Mouse (Mus musculus): ENCODE results near the gene Col9a1.

Col9a1 gene

GRCm38 (mm10) chr1:24177224-24177851 lies at the start of gene Col9a1:
TSS of gene Col9a1 (plus strand) at chr1:24177610.
- no peak for ATAC-seq (ENCODE audit: insufficient number of reproducible peaks, low FRiP score, low TSS enrichment)

- no peak for ATAC-seq (ENCODE audit: insufficient number of reproducible peaks, low FRiP score, low TSS enrichment)
These were observed 49.5 kb upstream of the Col9a1 start for GRCm38 (mm10) chr1:24127866-24128265.

GRCm38 (mm10) chr1:24133853-24134252 lies 43.6 kb upstream of the Col9a1 start:
- ATAC-seq (ENCODE audit: insufficient number of reproducible peaks, low FRiP score, low TSS enrichment): no peak

GRCm38 (mm10) chr1:24134792-24135191 lies 42.6 kb upstream of the Col9a1 start:
- ATAC-seq (ENCODE audit: insufficient number of reproducible peaks, low FRiP score, low TSS enrichment): no peak

GRCm38 (mm10) chr1:24137133-24137532 lies 40.3 kb upstream of the Col9a1 start:
- ATAC-seq (ENCODE audit: insufficient number of reproducible peaks, low FRiP score, low TSS enrichment): peak; percentile 89

GRCm38 (mm10) chr1:24140555-24140954 lies 36.9 kb upstream of the Col9a1 start:
- no peak for ATAC-seq (ENCODE audit: insufficient number of reproducible peaks, low FRiP score, low TSS enrichment)

GRCm38 (mm10) chr1:24143504-24143903 lies 33.9 kb upstream of the Col9a1 start:
- no peak for ATAC-seq (ENCODE audit: insufficient number of reproducible peaks, low FRiP score, low TSS enrichment)

GRCm38 (mm10) chr1:24157751-24158150 lies 19.7 kb upstream of the Col9a1 start:
- no peak for ATAC-seq (ENCODE audit: insufficient number of reproducible peaks, low FRiP score, low TSS enrichment)

- ATAC-seq (ENCODE audit: insufficient number of reproducible peaks, low FRiP score, low TSS enrichment): no peak
These were observed 8.0 kb upstream of the Col9a1 start for GRCm38 (mm10) chr1:24169410-24169809.

GRCm38 (mm10) chr1:24171205-24171866 lies 6.1 kb upstream of the Col9a1 start:
- peak; percentile 89 for ATAC-seq (ENCODE audit: insufficient number of reproducible peaks, low FRiP score, low TSS enrichment)

- no peak for ATAC-seq (ENCODE audit: insufficient number of reproducible peaks, low FRiP score, low TSS enrichment)
These were observed 5.5 kb upstream of the Col9a1 start for GRCm38 (mm10) chr1:24171898-24172297.

GRCm38 (mm10) chr1:24172656-24173055 lies 4.8 kb upstream of the Col9a1 start:
- ATAC-seq (ENCODE audit: insufficient number of reproducible peaks, low FRiP score, low TSS enrichment): no peak

GRCm38 (mm10) chr1:24175761-24176160 lies 1.6 kb upstream of the Col9a1 start:
- no peak for ATAC-seq (ENCODE audit: insufficient number of reproducible peaks, low FRiP score, low TSS enrichment)

GRCm38 (mm10) chr1:24179856-24180255 lies 2.4 kb downstream of the Col9a1 start:
- ATAC-seq (ENCODE audit: insufficient number of reproducible peaks, low FRiP score, low TSS enrichment): no peak

- no peak for ATAC-seq (ENCODE audit: insufficient number of reproducible peaks, low FRiP score, low TSS enrichment)
These were observed 7.6 kb downstream of the Col9a1 start for GRCm38 (mm10) chr1:24184981-24185380.

- no peak for ATAC-seq (ENCODE audit: insufficient number of reproducible peaks, low FRiP score, low TSS enrichment)
These were observed 9.6 kb downstream of the Col9a1 start for GRCm38 (mm10) chr1:24186964-24187363.

GRCm38 (mm10) chr1:24191668-24192067 lies 14.3 kb downstream of the Col9a1 start:
- no peak for ATAC-seq (ENCODE audit: insufficient number of reproducible peaks, low FRiP score, low TSS enrichment)

- peak; percentile 67 for ATAC-seq (ENCODE audit: insufficient number of reproducible peaks, low FRiP score, low TSS enrichment)
These were observed 16.7 kb downstream of the Col9a1 start for GRCm38 (mm10) chr1:24194111-24194510.

GRCm38 (mm10) chr1:24195070-24195840 lies 17.8 kb downstream of the Col9a1 start:
- ATAC-seq (ENCODE audit: insufficient number of reproducible peaks, low FRiP score, low TSS enrichment): no peak

GRCm38 (mm10) chr1:24195951-24196517 lies 18.6 kb downstream of the Col9a1 start:
- ATAC-seq (ENCODE audit: insufficient number of reproducible peaks, low FRiP score, low TSS enrichment): no peak

All from cerebellum, adult (tissue).